Mouse (Mus musculus): ENCODE results near the gene Zfp366. TPM values are rescaled to one million over a fixed set of nuclear protein-coding genes. Genes with fewer than 3 reads are reported as not detected.

Zfp366 gene
- total RNA-seq, 2 experiments from 2014 or later = 3.2 to 4.8 TPM

DNA sequence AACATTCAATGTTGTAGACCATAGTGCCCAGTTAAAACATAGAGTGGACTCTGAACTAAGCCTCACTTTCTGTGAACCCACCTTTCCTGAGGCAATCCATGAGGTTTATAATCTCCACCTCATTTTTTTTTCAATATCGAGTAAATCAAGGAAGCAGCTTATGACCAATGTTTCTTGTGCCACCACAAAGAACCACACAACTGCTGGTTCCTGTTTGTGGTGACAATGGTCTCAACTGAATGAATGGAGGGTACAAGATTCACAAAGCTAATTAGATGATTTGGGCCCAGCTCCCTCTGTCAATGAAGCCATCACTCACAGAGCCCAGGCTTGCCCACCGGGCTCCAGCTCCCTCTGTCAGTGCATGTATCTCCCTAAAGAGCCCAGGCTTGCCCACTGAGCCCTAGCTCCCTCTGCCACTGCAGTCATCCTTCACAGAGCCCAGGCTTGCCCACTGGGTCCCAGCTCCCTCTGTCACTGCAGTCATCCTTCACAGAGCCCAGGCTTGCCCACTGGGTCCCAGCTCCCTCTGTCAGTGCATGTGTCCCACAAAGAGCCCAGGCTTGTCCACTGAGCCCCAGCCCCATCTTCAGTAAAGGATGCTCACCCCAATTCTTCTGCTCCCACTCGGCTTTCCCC is 1.2 kb upstream of the Zfp366 start:
- no peak for DNase-seq (ENCODE audit: low spot score in 2 of 2)
- intact Hi-C loops (cut with DNase I) = no loop called here

DNA sequence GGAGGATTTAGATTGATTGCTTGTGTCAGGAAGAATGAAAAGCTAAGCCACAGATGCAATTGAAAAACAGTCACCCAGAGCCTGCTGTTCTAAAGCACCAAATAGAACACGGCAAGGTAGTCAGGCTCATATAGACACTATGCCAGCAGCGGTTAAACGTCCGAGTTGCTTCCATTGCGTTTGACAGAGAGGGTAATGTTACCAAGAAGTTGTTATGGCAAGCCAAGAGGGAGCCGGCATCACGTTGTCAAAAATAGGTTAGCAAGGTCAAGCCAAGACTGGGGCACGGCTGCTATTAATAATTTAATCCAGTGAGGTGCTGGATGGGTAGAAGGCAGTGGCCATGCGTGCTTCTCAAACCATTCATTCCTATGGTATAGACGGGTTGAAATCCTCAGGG is 950 bp downstream of the Zfp366 start:
- DNase-seq (ENCODE audit: low spot score in 2 of 2) = no peak
- intact Hi-C loops (cut with DNase I) = no loop called here

DNA sequence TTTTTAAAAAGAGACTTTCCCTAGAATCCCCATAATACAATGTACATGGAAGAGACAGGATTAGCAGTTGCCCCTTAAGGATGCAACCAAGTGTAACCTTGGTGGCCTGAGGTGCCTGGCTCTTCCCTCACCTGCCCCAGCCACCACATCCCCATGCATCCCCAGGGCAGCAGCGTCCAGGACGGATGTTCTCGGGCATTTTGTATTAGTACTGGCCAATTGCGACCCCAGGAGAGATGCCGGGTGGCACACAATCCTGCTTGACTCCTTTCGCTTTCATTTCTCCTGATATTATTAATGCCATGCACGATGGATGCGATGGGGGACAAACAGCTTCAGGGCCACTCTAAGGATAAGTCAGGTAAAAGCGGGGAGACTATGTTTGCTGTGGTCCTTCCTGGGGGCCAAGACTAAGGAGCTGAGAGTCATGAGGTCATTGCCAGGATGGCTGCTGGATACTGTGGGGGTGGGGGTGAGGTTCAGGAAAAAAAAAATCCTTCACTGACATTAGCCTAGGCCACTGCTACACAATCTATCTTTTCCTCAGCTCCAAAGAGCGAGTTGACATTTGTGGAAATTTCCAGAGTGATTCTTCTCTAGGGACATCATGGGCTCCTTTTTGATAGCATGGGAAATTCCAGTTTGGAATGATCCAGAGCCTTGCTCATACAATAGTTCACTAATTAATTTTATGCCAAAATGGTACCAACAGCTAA is 1.7 kb downstream of the Zfp366 start:
- intact Hi-C loops (cut with DNase I) = no loop called here
- no peak for DNase-seq (ENCODE audit: low spot score in 2 of 2)

DNA sequence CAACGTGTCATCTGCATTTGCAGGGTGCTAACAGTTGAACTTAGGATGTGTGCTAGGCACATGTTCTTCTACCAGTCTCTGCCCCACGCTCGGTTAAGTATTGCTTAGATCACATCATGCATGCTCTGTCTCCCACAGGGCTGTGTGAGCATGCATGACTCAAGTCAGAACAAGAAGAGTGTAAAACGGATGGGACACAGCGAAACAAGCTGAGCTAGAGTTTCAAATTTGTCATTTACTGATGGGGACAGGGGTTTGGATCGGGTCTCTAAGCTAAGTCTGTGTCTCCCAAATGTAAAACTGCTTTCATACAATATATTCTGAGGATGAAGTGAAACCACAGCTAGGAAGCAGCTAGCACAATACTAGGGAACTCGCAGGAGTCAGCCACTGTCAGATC is 2.2 kb downstream of the Zfp366 start:
- DNase-seq (ENCODE audit: low spot score in 2 of 2) = no peak
- intact Hi-C loops (cut with DNase I) = no loop called here

DNA sequence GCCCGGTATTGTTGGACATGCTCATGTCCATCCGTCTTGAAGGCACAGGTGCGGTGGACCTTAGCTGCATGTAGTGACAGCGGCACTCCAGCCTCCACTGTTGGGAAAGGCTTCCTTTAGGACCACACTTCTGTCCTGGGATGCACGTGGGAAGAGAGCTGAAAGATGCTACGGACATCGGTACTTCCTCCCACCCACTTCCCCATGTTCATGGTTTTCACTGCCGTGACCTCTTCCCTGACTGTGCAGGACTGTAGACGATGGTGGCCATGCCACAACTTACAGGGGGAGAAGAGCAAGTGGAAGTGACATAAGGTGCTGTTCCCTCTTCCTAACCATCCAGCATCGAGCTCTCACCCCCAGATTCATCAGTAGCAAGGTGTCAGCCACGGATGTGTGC is 2.8 kb downstream of the Zfp366 start:
- intact Hi-C loops (cut with DNase I) = no loop called here
- DNase-seq (ENCODE audit: low spot score in 2 of 2) = no peak

DNA sequence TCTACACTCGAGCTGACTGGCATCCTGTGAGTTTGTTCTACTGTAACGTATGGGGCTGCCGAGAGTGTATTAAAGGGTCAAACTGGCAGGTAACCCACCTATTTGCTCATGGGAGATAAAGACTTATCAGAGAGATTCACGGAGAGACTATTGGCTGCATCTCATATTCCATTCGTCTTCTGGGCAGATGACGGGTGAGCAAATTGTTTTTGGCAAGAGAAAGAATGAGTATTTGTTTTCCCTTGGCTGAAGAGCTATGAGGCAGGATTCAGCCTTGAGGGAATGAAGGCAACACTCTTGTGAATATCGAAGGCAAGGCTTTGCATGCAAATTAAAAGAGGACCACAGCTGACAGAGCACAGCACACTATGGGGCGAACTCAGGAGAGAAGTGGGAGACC is 4.0 kb downstream of the Zfp366 start:
- DNase-seq (ENCODE audit: low spot score in 2 of 2) = no peak
- intact Hi-C loops (cut with DNase I) = no loop called here

DNA sequence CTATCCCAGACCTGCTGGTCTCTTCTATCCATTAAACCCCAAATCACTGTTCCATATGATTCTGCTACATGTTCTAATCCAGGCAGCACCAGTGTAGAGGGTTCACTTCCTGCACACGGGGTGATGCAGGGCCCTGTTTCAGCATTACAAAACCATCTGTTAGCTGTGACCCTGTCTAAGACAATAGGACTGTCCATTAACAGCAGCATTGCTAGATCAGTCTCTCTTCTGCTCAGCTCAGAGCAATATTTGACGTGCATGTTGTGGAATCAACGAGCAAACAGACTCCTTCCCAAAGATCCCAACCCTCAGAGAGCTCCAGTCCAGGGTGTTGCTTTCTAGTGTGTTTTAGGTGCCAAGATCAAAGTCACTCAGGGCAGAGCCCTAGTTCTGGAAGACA is 5.0 kb downstream of the Zfp366 start:
- DNase-seq (ENCODE audit: low spot score in 2 of 2) = no peak
- intact Hi-C loops (cut with DNase I) = no loop called here

DNA sequence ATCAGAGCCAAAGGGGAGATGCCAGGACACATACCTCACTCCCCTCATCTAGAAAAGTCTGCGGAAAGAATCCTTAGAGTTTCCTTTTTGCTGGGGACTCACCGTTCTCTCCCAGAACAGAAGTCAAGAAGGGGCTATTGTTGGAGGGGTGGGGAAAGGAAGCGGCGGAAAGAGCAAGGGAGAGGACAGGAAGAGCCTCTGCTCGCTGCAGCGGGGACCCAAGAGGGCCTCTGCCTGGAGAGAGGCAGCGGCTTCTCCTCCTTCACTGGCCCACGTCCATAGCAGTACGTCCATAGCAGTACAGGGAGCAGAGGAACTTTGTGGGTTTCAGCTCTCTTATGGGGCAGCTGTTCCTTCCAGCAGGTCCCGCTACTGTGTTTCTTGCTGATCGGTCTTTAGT is 5.8 kb downstream of the Zfp366 start:
- intact Hi-C loops (cut with DNase I) = no loop called here
- DNase-seq (ENCODE audit: low spot score in 2 of 2) = no peak

DNA sequence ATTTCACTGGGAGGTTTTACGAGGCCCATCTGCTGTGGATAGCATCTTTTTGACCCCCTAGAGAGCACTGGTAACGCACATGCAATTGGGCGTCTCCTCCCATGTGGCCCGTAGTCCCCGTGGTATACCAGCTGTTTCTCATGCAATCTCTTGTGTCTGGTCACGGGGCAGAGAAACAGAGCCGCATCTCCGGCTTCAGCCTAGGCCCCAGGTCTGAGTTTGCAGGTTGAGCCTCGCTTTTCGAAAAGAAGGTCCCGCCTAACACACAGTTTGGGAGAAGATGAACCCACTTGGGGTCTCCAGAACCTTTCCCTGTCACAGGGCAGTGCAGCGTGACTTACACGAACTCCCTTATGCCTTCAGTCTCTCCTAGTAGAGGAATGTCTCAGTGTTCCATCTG is 6.4 kb downstream of the Zfp366 start:
- DNase-seq (ENCODE audit: low spot score in 2 of 2) = no peak
- intact Hi-C loops (cut with DNase I) = no loop called here

DNA sequence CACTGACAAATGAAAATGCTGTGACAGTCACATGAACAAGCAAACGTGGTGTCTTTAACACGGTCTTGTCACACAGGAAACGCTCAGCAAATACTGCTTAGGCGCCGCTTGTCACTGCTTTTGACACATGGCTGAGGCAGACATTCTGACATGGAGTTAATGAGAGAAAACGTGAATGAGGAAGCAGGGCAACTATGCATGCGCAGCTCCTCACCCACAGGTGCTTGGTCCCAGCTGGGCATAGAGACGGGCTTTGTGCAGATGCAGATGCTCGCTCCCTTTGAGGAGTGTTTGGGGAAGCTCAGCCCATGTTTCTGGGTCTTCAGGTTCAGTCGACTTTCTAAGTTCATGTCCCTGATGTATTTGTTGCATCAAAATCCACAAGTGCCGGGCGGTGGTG is 11.7 kb downstream of the Zfp366 start:
- DNase-seq (ENCODE audit: low spot score in 2 of 2) = no peak
- intact Hi-C loops (cut with DNase I) = no loop called here

DNA sequence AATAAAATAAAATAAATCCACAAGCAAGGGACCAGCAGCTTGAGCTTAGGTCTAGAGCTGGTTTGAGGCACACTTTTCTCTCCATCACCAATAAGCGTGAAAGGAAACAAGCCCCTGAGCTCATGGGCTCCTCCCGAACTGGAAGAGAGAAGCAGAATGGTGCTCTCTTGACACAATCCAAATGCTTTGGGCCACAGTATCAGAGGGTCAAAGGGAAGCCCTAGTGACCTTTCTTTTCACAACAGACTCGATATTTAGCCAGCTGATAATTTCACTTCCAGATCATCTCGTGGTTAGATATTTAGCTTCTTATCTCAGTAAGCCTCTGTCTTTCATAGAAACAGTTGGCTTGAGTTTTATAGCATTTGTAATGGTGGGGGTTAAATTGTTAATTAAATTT is 12.2 kb downstream of the Zfp366 start:
- intact Hi-C loops (cut with DNase I) = no loop called here
- DNase-seq (ENCODE audit: low spot score in 2 of 2) = no peak

DNA sequence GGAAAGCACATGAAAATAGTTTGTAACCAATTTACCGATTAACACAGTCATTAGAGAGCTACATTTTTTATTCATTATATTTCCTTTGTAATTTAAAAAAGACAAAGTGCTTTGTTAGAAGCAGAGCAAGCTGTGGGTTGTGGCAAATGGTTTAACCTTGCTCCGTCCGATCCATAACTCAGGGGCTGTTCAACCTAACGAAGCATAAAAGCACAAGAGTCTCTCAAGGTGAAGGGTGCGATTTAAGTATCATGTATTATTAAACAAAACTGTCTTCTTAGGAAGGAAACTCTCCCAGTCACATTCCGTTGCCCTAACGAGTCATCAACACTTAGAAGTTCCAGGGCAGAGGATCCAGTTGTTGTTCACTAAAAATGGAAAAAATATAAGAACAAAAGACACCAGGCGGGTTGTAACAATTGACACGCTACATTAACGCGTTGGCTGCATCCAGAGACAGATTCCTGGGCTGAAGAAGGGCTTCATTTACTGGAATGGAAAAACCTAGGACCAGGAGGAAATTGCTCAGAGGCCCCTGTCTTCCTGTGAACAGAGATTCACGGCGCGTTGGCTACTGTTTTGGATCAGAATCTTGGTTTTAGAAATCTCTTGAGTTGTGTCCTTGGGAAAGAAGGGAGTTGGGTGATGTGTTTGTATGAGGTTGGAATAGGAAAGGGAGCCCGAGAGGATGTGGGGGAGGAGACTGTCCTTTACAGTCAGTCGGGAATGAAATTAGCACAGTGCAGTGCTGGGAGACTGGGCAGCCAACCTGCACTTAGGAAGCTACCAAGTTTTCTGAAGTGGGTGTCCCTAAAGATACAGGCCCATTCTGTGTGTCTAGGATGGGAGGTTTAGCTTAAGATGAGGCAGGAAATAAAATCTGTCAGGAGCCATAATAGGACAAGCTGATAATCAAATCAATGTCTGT is 17.3 kb downstream of the Zfp366 start:
- DNase-seq (ENCODE audit: low spot score in 2 of 2) = no peak
- intact Hi-C loops (cut with DNase I) = no loop called here

DNA sequence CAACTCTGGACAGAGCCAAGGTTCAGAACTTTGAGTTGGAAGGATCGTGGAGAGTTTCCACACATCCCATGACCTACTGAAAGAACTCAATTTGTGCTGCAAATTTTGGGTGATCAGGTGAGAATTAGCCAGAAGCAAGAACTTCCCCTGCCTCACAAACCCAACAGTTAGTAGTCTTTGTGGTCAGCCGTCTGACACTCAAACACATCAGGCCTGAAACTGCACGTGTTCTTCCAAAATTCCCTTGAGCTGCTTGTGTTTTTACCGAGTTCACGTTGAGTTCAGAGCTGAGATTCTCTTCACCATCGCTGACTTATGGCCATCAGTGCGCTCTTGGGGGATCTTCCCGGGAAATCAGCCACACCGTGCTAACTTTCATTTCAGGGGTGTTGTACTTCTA is 22.6 kb downstream of the Zfp366 start:
- intact Hi-C loops (cut with DNase I) = no loop called here
- DNase-seq (ENCODE audit: low spot score in 2 of 2) = no peak

DNA sequence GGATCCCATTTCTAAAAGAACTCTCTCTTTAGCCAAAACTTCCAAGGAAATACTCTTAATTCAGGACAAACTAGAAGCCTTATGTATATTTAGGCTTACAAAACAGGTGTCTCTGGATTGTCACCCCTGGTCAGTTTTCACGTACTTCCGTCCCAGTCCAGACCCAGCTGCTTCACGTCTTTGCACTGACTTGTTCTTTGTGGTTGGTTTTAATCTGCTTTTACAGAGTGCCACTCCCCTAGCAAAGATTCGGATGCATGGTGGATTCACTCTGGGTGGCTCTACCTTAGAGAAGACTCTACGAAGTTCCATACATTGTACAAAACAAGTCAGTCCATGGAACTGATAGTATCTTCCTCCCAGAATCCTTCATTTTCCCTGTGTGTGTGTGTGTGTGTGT is 25.2 kb downstream of the Zfp366 start:
- intact Hi-C loops (cut with DNase I) = no loop called here
- DNase-seq (ENCODE audit: low spot score in 2 of 2) = no peak

DNA sequence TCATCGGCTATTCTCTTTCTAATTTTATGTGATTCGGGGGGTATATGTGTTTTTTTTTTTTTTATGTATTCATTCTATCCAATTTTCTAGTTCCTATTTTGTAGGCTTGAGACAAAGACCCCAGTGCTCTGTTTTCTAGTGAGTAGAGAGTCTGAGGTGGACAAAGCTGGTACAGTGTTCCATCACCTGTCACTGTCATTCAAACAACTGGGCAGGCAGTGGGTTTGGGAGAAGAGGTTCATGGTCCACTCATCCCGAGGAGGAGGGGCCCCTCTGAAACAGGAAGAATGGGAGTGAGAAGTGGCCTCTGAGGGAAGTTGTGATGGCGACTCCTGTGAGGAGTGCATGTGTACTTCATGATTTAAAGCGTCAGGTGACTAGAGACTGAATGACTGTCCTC is 26.2 kb downstream of the Zfp366 start:
- DNase-seq (ENCODE audit: low spot score in 2 of 2) = no peak
- intact Hi-C loops (cut with DNase I) = no loop called here

DNA sequence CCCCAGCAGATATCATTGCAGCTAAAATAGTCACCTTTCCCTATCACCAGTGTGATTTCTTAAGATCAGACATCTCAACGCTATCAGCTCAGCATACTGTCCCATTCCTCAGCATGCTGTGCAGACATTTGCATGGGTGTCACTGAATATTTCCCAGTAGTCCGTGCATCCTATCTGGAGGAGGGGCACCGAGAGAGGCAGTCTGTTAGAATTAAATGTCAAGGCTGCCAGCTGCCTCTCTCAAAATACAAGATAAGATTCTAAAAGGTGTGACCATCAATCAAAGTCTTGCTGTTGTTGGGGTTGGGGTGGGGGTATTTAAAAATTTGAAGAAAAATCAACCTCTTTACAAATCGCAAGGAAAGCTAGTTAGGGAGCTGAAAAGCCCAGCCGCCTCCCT is 28.4 kb downstream of the Zfp366 start:
- no peak for DNase-seq (ENCODE audit: low spot score in 2 of 2)
- intact Hi-C loops (cut with DNase I) = no loop called here

DNA sequence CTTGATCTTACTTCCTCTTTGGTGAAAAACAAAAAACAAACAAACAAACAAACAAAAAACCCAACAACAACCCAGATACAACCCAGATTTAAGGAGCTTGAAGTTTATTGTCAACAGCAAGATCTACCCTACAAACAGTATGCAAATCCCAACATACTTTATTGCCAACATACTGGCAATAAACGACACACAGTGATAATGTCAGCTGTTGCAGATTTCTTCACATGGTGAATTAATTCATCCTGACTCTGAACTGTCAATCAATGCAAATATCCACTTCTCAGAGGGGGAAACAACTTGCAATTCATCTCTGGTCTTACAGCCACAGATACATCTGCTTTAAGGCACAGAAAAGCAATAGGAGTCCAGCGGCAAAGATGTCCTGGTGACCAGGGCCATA is 31.4 kb downstream of the Zfp366 start:
- no peak for DNase-seq (ENCODE audit: low spot score in 2 of 2)
- intact Hi-C loops (cut with DNase I) = no loop called here

DNA sequence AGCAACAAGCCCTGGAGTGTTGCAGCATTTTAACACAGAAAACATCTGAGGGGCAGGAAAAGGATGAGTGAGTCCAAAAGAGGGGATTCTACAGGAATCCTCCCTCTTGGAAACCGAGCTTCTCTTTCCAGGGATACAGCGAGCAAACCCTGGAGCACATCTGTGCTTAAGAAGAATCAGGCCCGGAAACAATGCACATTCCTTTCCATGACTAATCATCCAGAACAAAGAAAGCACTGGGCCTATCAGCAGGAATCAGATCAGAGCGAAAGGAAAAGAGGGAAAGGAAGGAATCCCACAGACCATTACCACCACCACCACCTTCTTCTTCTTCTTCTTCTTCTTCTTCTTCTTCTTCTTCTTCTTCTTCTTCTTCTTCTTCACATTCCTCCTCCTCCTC is 33.4 kb downstream of the Zfp366 start:
- intact Hi-C loops (cut with DNase I) = no loop called here
- DNase-seq (ENCODE audit: low spot score in 2 of 2) = no peak

DNA sequence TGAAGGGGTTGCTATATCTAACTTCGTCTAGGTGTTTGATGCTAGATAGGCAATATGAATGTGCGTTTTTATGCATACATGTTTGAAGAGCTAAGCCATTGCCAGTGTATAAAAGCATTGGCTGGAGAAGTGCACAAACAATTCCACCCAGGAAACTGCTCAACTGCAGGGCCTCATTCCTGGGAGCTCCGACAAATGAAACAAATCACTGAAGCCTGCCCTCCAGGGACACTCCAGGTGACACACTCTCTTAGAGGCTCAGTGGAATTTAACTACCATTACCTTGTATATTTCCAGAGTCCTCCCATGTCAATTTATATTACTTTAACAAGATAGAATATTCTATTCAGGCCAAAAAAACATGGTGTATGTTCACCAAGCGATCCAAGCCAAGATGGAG is 35.0 kb downstream of the Zfp366 start:
- intact Hi-C loops (cut with DNase I) = no loop called here
- DNase-seq (ENCODE audit: low spot score in 2 of 2) = no peak

DNA sequence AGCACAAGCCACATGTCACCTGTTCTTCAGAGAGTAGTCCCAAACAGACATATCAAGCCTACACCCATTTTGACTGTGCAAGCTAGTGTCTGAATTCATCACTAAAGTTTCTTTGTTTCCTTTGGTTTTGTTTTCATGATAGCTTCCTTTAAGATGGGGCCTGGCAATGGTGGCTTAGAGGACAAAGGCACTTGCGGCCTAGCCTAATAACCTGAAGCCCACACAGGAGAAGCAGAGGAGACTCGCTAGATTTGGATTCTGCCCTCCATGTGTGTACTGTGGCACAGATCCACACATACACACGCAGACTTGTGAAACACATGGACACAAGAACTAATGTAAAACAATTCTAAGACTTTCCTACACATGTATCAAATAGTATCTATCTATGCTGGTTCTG is 37.4 kb downstream of the Zfp366 start:
- intact Hi-C loops (cut with DNase I) = no loop called here
- DNase-seq (ENCODE audit: low spot score in 2 of 2) = no peak

DNA sequence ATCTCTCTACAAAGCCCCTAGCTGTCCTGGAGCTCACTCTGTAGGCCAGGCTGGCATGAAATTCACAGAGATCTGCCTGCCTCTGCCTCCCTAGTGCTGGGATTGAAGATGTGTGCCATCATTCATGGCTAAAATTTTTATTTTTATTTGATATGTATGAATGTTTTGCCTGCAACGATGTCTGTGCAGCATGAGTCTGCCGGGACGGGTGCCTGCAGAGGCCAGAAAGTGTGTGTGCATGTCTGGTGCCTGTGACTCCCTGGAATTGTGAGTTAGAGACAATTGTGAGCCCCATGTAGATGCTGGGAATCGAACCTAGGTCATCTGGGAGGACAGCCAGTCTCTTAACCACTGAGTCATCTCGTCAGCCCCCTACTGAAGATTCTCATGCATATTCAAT is 37.9 kb downstream of the Zfp366 start:
- no peak for DNase-seq (ENCODE audit: low spot score in 2 of 2)
- intact Hi-C loops (cut with DNase I) = no loop called here

All from left cerebral cortex, postnatal 36 days (tissue).